Comparison of ENCODE assay signal across 13 mouse cellular contexts in genomic region chr7:27628816-27629215, GRCm38 (mm10). TPM values are rescaled to one million over a fixed set of nuclear protein-coding genes. Genes with fewer than 3 reads are reported as not detected.
"Had no signal": no experiment of that assay in that cellular context is flagged by ENCODE, and none has a peak within 500 bp of the region (broad histone marks: within the 10 kb centered on the region; RNA-seq: fewer than 3 reads in every experiment).

No protein-coding gene starts in this region.

RNA-seq across cellular contexts. Expression of gene Ttc9b, which starts 24.9 kb away (rescaled TPM):
- total RNA-seq: heart, postnatal 10 days; heart, postnatal 14 days; heart, postnatal 25 days; heart, postnatal 36 days; heart, postnatal 4 days; hematopoietic stem cell, adult 5-6 weeks had no signal
- polyA plus RNA-seq: heart, embryonic 10.5 days; heart, embryonic 11.5 days; heart, embryonic 15.5 days; heart, postnatal 0 days; inflammation-experienced regulatory T-cells, adult 6 months; kidney, adult 2 months; kidney, postnatal 0 days had no signal
